Mouse (Mus musculus) cerebellum, adult 11-12 months (tissue): ENCODE data around the gene Pknox1.

ENCODE experiments used
- DNase-seq: peaks from one replicate; pipeline ENCODE4 v3.0.0; 2022

Gene Pknox1

DNA sequence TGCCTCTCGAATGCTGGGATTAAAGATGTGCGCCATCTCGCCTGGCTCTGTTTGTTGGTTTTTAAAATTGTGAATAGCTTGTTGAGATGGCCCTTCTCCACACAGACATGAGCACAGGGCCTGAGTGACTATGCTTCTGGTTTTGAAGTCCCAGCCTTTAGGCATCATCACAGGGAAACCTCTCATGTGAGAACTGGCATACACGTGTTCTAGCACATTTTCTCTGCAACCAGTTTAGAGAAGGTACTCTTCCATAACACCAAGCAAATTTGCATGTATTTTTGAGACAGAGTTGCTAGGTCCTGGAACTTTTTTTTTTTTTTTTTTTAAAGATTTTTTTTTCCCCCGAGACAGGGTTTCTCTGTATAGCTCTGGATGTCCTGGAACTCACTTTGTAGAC is 92.1 kb downstream of the Pknox1 start:
- no peak for DNase-seq
